Mouse (Mus musculus): Measurements from ENCODE around the gene Spock2. TPM values are rescaled to one million over a fixed set of nuclear protein-coding genes. Genes with fewer than 3 reads are reported as not detected.
A peak's percentile ranks its signal among the peaks of the same experiment; 100 is the strongest.
"Not testable (repeated sequence)": the region's sequence is repeated elsewhere in the genome, so short reads cannot be mapped to it uniquely, and the experiment has no call there.

Gene Spock2
- polyA plus RNA-seq, 1 experiment: 3.1 TPM

- Histone ChIP-seq H3K9me3 (peaks cover 13% of the 10 kb centered on the region), H3K4me3 (replicated peaks) (no peak overlapping the region), H3K4me1 (no peaks in the 10 kb centered on the region), H3K27me3 (replicated peaks) (peaks cover 19% of the 10 kb centered on the region), H3K36me3 (replicated peaks; ENCODE audit: low read length) (no peaks in the 10 kb centered on the region)
- TF ChIP-seq FLI1 (IDR thresholded peaks at IDR 0.05; ENCODE audit: low read length): no peak
- no peak for TF ChIP-seq GATA1 (IDR thresholded peaks at IDR 0.05; ENCODE audit: borderline replicate concordance, low read length)
Measured at GRCm38 (mm10) chr10:60162973-60163255, 56.9 kb downstream of the Spock2 start.

- peaks cover 26% of the 10 kb centered on the region for H3K9me3 ChIP-seq
- H3K4me3 ChIP-seq (replicated peaks): no peak overlapping the region
- H3K27me3 ChIP-seq (replicated peaks): peaks cover 24% of the 10 kb centered on the region
- TF ChIP-seq FLI1 (IDR thresholded peaks at IDR 0.05; ENCODE audit: low read length): no peak
- no peak for TF ChIP-seq GATA1 (IDR thresholded peaks at IDR 0.05; ENCODE audit: borderline replicate concordance, low read length)
- no peaks in the 10 kb centered on the region for H3K4me1 ChIP-seq
- no peaks in the 10 kb centered on the region for H3K36me3 ChIP-seq (replicated peaks; ENCODE audit: low read length)
Measured at GRCm38 (mm10) chr10:60164869-60165268, 58.9 kb downstream of the Spock2 start.

GRCm38 (mm10) chr10:60166068-60166467, 60.0 kb downstream of the Spock2 start:
- peaks cover 24% of the 10 kb centered on the region for H3K27me3 ChIP-seq (replicated peaks)
- peaks cover 3% of the 10 kb centered on the region; the same call in 1 of the 2 replicates for H3K4me1 ChIP-seq
- H3K4me3 ChIP-seq (replicated peaks): no peak overlapping the region
- H3K36me3 ChIP-seq (replicated peaks; ENCODE audit: low read length): no peaks in the 10 kb centered on the region
- H3K9me3 ChIP-seq: peaks cover 27% of the 10 kb centered on the region
- TF ChIP-seq GATA1 (IDR thresholded peaks at IDR 0.05; ENCODE audit: borderline replicate concordance, low read length): no peak
- TF ChIP-seq FLI1 (IDR thresholded peaks at IDR 0.05; ENCODE audit: low read length): no peak

- H3K4me1 ChIP-seq: peaks cover 3% of the 10 kb centered on the region; the same call in 1 of the 2 replicates
- TF ChIP-seq FLI1 (IDR thresholded peaks at IDR 0.05; ENCODE audit: low read length) (no peak), GATA1 (IDR thresholded peaks at IDR 0.05; ENCODE audit: borderline replicate concordance, low read length) (no peak)
- peaks cover 32% of the 10 kb centered on the region for H3K9me3 ChIP-seq
- H3K27me3 ChIP-seq (replicated peaks): peaks cover 26% of the 10 kb centered on the region
- H3K36me3 ChIP-seq (replicated peaks; ENCODE audit: low read length): no peaks in the 10 kb centered on the region
- no peak overlapping the region for H3K4me3 ChIP-seq (replicated peaks)
Measured at GRCm38 (mm10) chr10:60168306-60168705, 62.3 kb downstream of the Spock2 start.

- Histone ChIP-seq H3K4me3 (replicated peaks) (peak overlapping the region; percentile 6), H3K27me3 (replicated peaks) (peaks cover 26% of the 10 kb centered on the region), H3K4me1 (peaks cover 3% of the 10 kb centered on the region; the same call in 1 of the 2 replicates), H3K36me3 (replicated peaks; ENCODE audit: low read length) (no peaks in the 10 kb centered on the region), H3K9me3 (peaks cover 32% of the 10 kb centered on the region)
- TF ChIP-seq FLI1 (IDR thresholded peaks at IDR 0.05; ENCODE audit: low read length) (no peak), GATA1 (IDR thresholded peaks at IDR 0.05; ENCODE audit: borderline replicate concordance, low read length) (no peak)
Measured at GRCm38 (mm10) chr10:60168960-60169359, 62.9 kb downstream of the Spock2 start.

- Histone ChIP-seq H3K4me3 (replicated peaks) (no peak overlapping the region), H3K9me3 (peaks cover 41% of the 10 kb centered on the region), H3K36me3 (replicated peaks; ENCODE audit: low read length) (no peaks in the 10 kb centered on the region), H3K27me3 (replicated peaks) (peaks cover 21% of the 10 kb centered on the region), H3K4me1 (peaks cover 3% of the 10 kb centered on the region; the same call in 1 of the 2 replicates)
- TF ChIP-seq GATA1 (IDR thresholded peaks at IDR 0.05; ENCODE audit: borderline replicate concordance, low read length): no peak
- TF ChIP-seq FLI1 (IDR thresholded peaks at IDR 0.05; ENCODE audit: low read length): no peak
Measured at GRCm38 (mm10) chr10:60170326-60171089, 64.5 kb downstream of the Spock2 start.

GRCm38 (mm10) chr10:60171368-60171767, 65.3 kb downstream of the Spock2 start:
- H3K9me3 ChIP-seq: peaks cover 49% of the 10 kb centered on the region
- TF ChIP-seq GATA1 (IDR thresholded peaks at IDR 0.05; ENCODE audit: borderline replicate concordance, low read length) (no peak), FLI1 (IDR thresholded peaks at IDR 0.05; ENCODE audit: low read length) (no peak)
- H3K36me3 ChIP-seq (replicated peaks; ENCODE audit: low read length): no peaks in the 10 kb centered on the region
- peaks cover 16% of the 10 kb centered on the region for H3K27me3 ChIP-seq (replicated peaks)
- H3K4me3 ChIP-seq (replicated peaks): no peak overlapping the region
- H3K4me1 ChIP-seq: peaks cover 3% of the 10 kb centered on the region; the same call in 1 of the 2 replicates

- Histone ChIP-seq H3K36me3 (replicated peaks; ENCODE audit: low read length) (no peaks in the 10 kb centered on the region), H3K4me3 (replicated peaks) (no peak overlapping the region), H3K27me3 (replicated peaks) (peaks cover 14% of the 10 kb centered on the region), H3K4me1 (peaks cover 3% of the 10 kb centered on the region; the same call in 1 of the 2 replicates), H3K9me3 (peaks cover 47% of the 10 kb centered on the region)
- TF ChIP-seq GATA1 (IDR thresholded peaks at IDR 0.05; ENCODE audit: borderline replicate concordance, low read length): no peak
- TF ChIP-seq FLI1 (IDR thresholded peaks at IDR 0.05; ENCODE audit: low read length): no peak
Measured at GRCm38 (mm10) chr10:60172306-60172705, 66.3 kb downstream of the Spock2 start.

GRCm38 (mm10) chr10:60173035-60173434, 67.0 kb downstream of the Spock2 start:
- Histone ChIP-seq H3K36me3 (replicated peaks; ENCODE audit: low read length) (no peaks in the 10 kb centered on the region), H3K4me1 (peaks cover 3% of the 10 kb centered on the region; the same call in 1 of the 2 replicates), H3K4me3 (replicated peaks) (peak overlapping the region; percentile 21), H3K27me3 (replicated peaks) (peaks cover 17% of the 10 kb centered on the region), H3K9me3 (peaks cover 45% of the 10 kb centered on the region)
- no peak for TF ChIP-seq FLI1 (IDR thresholded peaks at IDR 0.05; ENCODE audit: low read length)
- no peak for TF ChIP-seq GATA1 (IDR thresholded peaks at IDR 0.05; ENCODE audit: borderline replicate concordance, low read length)

GRCm38 (mm10) chr10:60174506-60174905, 68.5 kb downstream of the Spock2 start:
- H3K9me3 ChIP-seq: peaks cover 32% of the 10 kb centered on the region
- H3K4me3 ChIP-seq (replicated peaks): no peak overlapping the region
- H3K27me3 ChIP-seq (replicated peaks): peaks cover 16% of the 10 kb centered on the region
- TF ChIP-seq GATA1 (IDR thresholded peaks at IDR 0.05; ENCODE audit: borderline replicate concordance, low read length): no peak
- no peak for TF ChIP-seq FLI1 (IDR thresholded peaks at IDR 0.05; ENCODE audit: low read length)
- no peaks in the 10 kb centered on the region for H3K36me3 ChIP-seq (replicated peaks; ENCODE audit: low read length)
- H3K4me1 ChIP-seq: peaks cover 3% of the 10 kb centered on the region; the same call in 1 of the 2 replicates

- not testable (repeated sequence) for H3K4me3 ChIP-seq (replicated peaks); H3K36me3 ChIP-seq (replicated peaks; ENCODE audit: low read length); H3K4me1 ChIP-seq
- H3K9me3 ChIP-seq: peaks cover 32% of the 10 kb centered on the region
- peaks cover 16% of the 10 kb centered on the region for H3K27me3 ChIP-seq (replicated peaks)
Measured at GRCm38 (mm10) chr10:60175306-60175705, 69.3 kb downstream of the Spock2 start.

Data from megakaryocyte, embryonic 14.5 days (primary cell).